Mouse (Mus musculus): ENCODE data around the gene Ugt2a2. TPM values are rescaled to one million over a fixed set of nuclear protein-coding genes. Genes with fewer than 3 reads are reported as not detected.

Gene Ugt2a2
- not detected for polyA plus RNA-seq (2017; shearing (Covaris generic))

GRCm38 (mm10) chr5:87482160-87482559 lies at the start of gene Ugt2a2:
Ugt2a2 (minus strand) TSS chr5:87482260.

GRCm38 (mm10) chr5:87490771-87491170 lies 8.7 kb upstream of the Ugt2a2 start, which contains the start of gene Ugt2a1:
Ugt2a1 (minus strand) TSS chr5:87490871.

GRCm38 (mm10) chr5:87486706-87487105 lies 4.6 kb upstream of the Ugt2a2 start, which contains the start of gene Gm43638:
Gm43638 (minus strand) TSS chr5:87486806.

GRCm38 (mm10) chr5:87424041-87424440 lies 58.0 kb downstream of the Ugt2a2 start, which contains the start of gene Ugt2b38:
Ugt2b38 (minus strand) TSS chr5:87424203.

Other genes with a start within 250 kb of the Ugt2a2 start
- 0.12 TPM for gene Ugt2b37, start 227.5 kb downstream of the Ugt2a2 start, polyA plus RNA-seq (2017; shearing (Covaris generic))
- not detected for gene Ugt2a3, start 145.1 kb downstream of the Ugt2a2 start, polyA plus RNA-seq (2017; shearing (Covaris generic))
- gene Ugt2b38, start 58.1 kb downstream of the Ugt2a2 start, polyA plus RNA-seq (2017; shearing (Covaris generic)): not detected
- not detected for gene Gm43638, start 4.5 kb upstream of the Ugt2a2 start, polyA plus RNA-seq (2017; shearing (Covaris generic))
- gene Ugt2a1, start 8.6 kb upstream of the Ugt2a2 start, polyA plus RNA-seq (2017; shearing (Covaris generic)): not detected
- gene Sult1b1, start 55.9 kb upstream of the Ugt2a2 start, polyA plus RNA-seq (2017; shearing (Covaris generic)): not detected
- gene Sult1d1, start 86.8 kb upstream of the Ugt2a2 start, polyA plus RNA-seq (2017; shearing (Covaris generic)): 0.12 TPM
- gene Sult1e1, start 109.3 kb upstream of the Ugt2a2 start, polyA plus RNA-seq (2017; shearing (Covaris generic)): not detected
- gene Csn1s1, start 183.9 kb upstream of the Ugt2a2 start, polyA plus RNA-seq (2017; shearing (Covaris generic)): not detected
- not detected for gene Csn2, start 217.4 kb upstream of the Ugt2a2 start, polyA plus RNA-seq (2017; shearing (Covaris generic))